Mouse (Mus musculus) lung, postnatal 25 days (tissue): ENCODE measurements at regions not wholly inside any gene's neighbourhood (a gene's known extent, or its start where the extent isn't known, plus 50 kb on each side); places are given as distances from the start of the nearest gene placed in this dataset.

ENCODE experiments used
- DNase-seq: peaks from one replicate; pipeline ENCODE4 v3.0.0; 2022; ENCODE audit warnings: low spot score

DNA sequence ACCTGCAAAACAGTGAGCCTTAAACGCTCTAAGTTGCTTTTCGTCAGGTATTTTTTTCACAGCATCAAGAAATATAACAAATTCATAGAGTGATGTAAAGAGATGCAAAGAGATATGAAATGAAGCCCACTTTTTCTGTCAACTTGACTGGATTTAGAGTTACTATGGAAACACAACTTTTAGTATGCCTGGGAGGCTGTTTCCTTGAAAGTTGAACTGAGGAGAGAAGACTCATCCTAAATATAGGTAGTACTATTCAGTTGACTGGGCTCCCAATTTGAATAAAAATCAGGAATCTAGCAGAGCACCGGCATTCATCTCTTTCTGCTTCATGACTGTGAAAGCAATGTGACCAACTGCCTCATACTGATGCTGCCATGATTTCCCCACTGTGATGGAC is 509.7 kb downstream of the Synb start:
- DNase-seq: no peak

GRCm38 (mm10) chr14:68783216-68783615 is 510.9 kb downstream of the Synb start:
- no peak for DNase-seq

DNA sequence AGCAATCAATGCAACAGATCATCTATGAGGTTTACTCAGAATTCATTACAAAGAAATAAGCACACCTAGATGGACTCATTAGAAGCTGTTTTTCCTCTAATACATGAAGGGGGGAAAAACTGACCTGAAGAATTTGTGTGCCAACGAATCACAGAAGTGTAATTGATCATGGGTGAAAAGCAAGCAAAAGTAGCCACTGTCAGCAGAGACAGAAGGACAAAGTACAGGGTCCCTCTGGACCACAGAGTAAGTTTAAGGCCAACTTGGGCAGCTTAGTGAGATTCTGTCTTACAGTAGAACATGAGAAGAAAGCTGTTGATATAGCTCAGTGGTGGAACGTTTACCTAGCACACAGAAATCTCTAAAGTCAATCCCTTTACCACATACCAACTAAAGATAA is 523.7 kb downstream of the Synb start:
- no peak for DNase-seq

GRCm38 (mm10) chr14:68762916-68763315 is 531.2 kb downstream of the Synb start:
- DNase-seq: peak; percentile 8

DNA sequence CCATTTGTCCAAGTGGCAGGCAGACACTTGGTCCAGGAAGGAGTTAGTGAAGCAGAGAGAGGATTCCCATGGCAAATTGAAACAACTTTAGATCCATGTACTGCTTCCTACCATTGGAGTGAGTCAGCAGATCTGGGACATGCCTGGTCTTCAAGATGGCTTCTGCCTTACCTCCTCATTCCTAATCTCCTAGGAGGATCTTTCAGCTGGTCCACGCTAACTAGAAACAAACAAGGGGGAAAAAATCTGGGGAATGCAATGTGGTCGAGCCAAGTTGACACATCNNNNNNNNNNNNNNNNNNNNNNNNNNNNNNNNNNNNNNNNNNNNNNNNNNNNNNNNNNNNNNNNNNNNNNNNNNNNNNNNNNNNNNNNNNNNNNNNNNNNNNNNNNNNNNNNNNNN is 549.4 kb downstream of the Synb start:
- DNase-seq: no peak

- DNase-seq: peak; percentile 18
Measured at GRCm38 (mm10) chr14:68738474-68738873, 555.6 kb downstream of the Synb start.

- peak; percentile 65 for DNase-seq
Measured at GRCm38 (mm10) chr14:68735756-68736155, 558.3 kb downstream of the Synb start.

DNA sequence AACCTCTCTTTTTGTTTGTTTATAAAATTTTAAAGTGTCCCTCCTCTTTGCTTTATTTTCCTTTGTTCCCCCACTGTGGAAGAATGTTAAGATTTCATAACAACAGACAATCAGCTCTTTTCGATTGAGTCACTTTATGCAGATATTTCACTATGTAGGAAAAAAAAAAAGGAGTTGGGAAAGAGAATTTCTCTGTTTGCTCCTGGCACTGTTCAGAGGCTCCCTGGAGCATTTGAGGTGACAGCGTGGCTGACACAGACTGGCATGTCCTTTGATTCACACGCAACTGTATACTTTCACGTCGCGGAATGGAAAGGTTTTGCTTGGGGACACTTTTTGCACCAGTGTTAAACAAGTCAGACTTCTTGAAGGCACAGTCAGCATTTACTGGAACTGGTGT is 572.9 kb downstream of the Synb start:
- DNase-seq: no peak

DNA sequence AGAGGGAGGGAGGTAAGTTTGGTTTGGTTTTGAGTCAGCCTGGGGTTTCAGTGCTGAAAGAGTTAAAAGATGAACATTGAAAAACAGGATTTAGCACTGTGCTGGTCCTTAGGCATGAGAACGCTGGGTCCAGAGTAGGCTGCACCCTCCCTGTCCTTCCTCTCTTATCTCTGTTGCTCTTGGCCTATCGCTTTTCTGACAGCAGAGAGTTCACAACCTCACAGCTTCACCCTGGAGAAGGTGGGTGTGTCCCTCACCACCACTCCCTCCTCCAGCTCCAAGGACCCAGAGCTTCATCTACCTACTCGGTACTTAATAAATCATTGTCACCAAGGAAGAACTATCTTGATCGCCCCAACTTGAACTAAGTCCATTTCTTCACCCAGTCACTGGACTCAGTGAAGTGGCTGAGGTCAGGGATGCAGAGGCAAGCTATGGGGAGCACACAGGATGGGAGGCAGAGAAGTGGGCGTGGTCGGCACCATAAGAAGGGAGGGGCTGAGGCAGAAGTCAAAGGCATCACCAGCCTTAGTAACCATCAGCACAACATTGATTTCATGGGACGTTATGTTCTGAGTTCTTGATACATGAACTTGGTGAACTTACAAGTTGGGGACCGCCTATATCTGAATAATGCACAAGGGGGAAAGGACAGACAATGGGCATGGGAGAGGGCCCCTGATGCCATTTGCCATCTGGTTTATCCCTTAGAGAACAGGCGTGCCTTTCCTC is 574.5 kb downstream of the Synb start:
- no peak for DNase-seq

- DNase-seq: no peak
Measured at GRCm38 (mm10) chr14:68718846-68719245, 575.3 kb downstream of the Synb start.
